Mouse (Mus musculus): Measurements from ENCODE around the gene Nrl. TPM values are rescaled to one million over a fixed set of nuclear protein-coding genes. Genes with fewer than 3 reads are reported as not detected.

Nrl gene
- total RNA-seq, 2 experiments from 2014 or later: not detected

DNA sequence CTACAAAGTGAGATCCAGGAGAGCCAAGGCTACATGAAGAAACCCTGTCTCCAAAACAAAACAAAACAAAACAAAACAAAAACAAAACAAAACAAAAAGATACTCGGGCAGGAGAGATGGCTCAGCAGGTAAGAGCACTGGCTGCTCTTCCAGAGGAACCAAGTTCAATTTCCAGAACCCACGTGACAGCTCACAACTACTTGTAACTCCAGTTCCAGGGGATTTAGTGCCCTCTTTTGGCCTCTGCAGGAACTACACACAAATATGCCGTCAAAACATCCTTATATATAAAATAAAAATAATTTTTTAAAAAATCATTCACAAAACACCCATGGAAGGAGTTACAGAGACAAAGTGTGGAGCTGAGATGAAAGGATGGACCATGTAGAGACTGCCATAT, 3.2 kb upstream of the Nrl start:
- peak; percentile 9 to 27 for DNase-seq

DNA sequence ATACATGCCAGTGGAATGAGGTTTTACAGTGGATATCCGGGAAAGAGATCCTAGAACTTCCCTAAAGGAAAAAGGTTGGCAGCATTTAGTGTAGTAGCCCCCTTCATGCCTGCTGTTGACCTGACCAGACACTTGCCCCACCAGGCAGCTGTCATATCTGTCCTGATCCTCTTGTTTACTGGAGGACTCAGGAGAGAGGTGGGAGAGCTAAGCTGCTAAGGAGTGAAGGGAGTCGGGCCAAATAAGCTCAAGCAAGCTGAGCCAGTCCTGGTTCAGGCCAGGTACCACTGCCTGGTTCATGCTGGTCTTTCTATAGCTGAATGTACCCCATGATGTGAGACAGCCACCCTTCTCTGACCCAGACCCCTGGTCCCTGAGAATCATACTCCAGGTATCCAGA, 1.9 kb upstream of the Nrl start:
- DNase-seq: no peak

DNA sequence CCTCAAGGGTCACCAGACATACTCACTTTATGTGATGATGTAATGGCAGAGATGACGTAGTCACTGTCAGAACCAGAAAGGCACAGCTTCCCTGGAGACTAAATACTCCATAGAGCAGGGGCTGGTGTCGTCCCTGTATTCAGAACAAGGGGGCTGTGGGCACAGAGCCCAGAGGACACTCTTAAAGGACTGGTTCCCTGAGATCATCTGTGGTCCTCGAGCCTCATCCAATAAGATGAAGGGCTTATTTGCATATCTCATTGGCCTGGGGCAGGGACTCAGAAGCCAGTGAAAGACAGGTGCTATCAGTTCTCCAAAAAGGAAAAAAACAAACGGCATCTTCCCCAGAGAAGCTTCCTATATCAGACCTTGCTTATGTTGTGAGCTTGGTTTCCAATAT, 719 bp downstream of the Nrl start:
- no peak for DNase-seq

DNA sequence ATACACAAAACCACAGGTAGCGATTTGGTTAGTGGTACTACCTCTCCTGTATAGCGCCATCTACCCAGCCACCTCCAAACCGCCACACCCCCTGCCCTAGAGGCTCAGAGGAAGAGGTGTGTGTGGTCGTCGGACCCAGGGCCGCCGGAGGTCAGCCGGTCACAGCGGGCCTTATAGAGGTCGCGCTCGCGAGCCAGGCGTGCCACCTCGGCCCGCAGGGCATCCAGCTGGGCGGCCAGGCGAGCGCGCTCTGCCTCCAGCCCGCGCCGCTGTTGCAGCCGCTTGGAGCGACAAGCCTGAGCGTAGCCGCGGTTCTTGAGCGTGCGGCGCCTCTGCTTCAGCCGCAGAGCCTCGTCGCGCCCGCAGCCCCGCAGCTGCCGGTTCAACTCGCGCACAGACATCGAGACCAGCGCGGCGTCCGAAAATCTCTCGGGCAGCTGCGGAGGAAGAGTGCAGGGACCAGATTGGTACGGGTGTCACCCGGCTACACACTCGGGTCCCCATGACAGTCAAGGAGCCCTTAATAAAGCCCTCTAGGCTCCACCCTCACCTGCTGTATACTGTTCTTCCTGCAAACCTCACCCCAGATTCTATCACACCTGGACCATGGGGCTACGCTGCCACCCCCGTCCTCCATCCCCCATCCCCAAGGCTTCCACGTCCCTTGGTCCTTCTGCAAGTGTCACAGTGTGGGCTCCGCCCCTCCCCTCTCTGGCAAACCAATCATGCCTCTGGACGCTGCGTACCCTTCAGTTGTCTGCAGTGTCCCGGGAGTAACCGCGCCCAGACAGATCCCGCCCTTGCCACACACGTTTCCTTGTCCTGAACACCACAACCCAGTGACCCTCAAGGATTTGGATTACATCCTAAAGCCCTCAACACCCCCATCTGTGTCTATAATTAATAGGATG, 4.1 kb downstream of the Nrl start:
- DNase-seq: peak; percentile 39 to 46

DNA sequence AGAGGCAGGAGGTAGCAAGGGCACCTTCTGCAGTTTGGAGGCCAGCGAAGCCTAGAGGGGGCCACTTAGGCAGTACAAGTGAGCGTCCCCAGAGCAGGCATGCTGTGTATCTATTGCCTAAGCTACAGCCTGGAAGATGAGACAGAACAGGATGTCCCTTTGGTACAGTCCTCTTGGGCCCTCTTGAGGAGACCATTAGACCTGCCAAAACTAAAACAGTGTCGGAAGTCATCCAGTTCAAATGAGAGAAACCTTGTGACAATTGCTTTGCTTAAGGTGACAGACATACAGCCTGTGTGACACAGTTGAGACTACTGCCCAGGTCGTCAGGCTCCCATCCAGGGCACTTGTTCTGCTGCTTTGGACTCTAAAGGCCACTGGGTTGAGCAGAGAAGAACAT, 5.2 kb downstream of the Nrl start:
- no peak for DNase-seq

DNA sequence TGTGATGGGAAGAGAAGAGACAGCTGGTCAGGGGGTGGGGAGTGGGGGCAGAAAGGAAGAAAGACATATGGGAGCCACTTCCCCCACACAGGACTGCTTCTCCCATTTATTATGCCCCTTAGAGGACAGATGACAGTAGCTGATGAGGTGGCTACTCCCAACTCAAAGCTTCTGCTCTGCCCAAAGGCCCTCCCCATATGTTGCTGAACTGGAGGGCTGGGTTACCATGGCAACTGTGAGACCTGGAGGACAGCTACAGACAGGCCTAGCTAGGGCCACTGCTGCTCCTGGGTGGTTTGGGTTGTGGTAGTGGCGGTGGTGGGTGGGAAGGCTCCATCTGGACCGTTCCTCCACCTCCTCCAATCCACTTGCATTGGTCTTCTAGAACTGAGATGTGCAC, 5.9 kb downstream of the Nrl start:
- DNase-seq: no peak

DNA sequence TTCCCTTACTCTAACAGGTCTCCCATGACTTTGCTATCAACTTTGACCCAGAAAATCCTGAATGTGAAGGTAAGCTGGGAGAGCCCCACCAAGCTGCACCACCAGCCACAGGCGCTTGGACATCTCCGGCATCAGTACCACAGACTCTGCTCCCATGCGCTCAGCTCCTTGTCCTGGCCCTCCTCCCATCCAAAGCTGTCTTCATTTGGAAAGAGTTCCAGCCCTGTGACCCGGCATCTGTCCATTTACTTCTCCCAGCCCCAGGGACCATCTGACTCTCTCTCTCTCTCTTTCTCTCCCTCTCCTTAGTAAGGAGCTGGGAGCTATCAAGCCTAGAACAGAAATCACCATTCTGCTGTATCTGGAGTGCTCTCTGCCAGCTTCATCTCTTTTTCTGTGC, 8.9 kb downstream of the Nrl start:
- no peak for DNase-seq

DNA sequence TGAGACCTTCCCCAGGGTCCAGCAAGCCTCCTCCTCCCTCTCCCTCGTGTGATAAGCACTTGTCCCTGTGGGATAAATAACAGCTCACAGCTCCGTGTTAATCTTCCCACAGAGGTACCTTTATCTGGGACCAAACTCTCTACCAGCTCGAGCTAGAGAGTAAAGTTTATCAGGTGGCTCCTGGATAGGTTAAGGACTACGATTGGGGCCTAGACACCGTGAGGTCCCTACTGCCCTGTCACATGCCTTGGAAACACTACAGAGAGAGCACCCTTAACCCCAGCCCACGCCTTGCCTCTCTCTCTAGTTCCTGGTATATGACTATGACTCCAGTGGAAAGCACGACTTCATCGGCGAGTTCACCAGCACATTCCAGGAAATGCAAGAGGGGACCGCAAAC, 10.9 kb downstream of the Nrl start:
- no peak for DNase-seq

DNA sequence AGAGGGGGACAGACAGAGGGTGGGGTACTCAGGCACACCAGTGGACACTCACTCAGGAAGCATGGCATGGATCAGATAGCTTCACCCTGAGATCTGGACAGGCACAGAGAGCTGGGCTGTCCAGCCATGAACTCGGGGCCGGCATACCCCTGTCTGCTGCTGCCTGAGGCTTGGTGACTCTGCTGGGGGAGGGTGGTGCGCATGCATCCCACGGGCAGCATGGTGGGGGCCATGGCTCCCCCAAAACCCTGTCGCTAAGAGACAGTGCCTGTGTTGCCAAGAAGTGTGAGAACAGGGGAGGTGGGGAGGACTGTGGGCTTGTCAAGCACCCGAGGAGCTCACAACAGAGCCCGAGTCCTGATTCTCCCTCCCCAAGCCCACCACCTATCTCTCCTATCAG, 13.7 kb downstream of the Nrl start:
- DNase-seq: no peak

DNA sequence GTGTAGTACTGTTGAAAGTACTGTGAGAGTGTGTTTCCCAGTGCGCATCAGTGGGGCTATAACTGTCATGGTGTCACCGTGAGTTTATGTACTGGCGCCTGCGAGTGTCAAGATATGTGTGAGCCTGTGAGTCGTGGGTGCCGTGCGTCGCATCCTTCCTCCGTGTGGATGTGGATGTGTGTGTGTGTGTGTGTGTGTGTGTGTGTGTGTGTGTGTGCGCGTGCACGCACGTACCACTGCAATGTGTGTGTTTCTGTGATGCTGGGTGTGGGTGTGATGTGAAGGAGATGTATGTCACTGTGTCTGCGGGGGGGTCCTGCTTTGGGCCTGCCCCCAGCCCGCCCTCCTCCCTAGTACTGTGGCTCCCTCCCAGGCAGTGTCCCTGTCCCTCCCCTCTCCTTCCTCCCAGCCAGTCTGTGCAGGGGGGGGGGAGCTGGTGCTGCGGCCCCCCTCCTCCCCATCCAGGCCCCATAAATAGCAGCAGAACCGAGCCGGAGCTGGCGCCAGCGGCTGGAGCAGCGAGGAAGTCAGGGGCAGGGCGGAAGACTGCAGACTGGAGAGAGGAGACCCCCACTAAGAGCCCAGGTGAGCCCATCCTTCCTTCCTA, 14.6 kb downstream of the Nrl start, which contains the start of gene Cpne6:
Gene Cpne6, plus strand, starts transcription at position 321 of the 607 bp plus-strand sequence.
- DNase-seq: no peak

DNA sequence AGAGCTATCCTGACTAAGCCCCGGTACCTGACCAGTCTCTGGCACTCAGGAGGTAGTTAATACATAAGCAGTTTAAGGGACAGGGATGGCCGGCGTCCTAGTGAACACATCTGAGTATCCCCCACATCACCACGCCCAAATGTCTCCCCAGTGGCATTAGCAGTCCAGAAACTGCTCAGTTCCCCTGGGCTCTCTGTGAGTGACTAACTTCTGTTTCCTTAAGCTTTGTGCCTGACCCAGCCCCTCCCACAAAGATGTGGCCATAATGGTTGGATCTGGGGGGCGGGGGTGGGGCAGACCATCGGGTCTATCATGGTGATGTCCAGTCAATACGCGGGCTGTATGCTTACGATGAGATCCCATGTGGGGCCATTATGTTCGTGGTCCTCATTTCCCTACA, 15.2 kb downstream of the Nrl start:
- DNase-seq: no peak

DNA sequence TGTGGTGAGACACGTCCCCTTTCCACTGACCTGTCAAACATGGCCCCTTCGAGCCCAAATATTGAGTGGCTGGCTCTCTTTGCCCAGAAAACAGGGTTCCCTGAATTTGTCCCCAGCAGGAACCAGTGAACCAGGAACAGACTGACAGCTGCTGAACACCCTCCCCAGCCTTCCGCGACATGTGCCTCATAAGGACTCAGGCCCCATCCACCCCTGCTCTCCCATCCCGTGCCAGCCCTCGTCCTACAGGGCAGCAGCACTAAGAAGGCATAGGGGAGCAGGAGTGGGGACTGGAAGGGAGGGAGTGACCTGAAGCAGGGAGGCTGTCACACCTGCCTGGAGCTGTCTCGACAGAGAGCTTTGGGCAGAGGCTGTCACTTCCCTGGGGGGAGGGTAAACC, 17.0 kb downstream of the Nrl start:
- no peak for DNase-seq

DNA sequence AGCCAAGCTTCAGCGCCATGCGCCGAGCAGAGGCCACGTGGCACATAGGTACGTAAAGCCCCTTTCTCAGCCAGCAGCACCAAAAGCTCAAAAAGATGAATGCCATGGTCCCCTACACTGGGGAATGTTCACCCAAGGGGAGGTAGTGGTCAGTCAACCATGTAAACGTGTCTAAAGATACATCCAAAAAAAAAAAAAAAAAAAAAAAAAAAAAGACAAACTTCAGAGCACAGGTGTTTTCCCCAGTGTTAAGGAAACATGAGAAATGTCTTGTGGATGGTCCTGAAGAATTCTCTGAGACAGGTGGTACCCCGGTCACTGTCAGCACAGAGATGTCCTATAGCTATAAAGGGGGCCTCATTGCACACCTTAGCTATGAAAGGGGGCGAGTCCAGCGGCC, 19.2 kb downstream of the Nrl start:
- DNase-seq: no peak

DNA sequence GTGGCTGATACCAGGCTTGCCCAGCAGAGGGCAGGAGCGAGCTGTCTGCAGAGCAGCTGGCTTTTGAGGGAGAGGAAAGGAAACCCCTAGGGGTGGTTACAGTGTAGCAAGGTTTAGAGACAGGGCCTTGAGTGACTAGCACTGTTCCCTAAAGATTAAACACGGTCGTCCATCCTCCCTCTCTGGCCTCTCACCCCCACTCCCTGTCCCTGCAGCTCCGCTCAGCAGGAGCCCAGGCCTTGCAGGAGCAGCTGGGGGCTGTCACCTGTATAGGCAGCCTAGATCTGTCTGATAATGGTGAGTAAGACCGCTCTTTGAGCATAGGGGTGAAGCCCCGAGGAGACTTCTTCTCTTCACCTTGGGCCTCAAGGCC, 27.3 kb downstream of the Nrl start:
- peak; percentile 88 to 90 for DNase-seq

DNA sequence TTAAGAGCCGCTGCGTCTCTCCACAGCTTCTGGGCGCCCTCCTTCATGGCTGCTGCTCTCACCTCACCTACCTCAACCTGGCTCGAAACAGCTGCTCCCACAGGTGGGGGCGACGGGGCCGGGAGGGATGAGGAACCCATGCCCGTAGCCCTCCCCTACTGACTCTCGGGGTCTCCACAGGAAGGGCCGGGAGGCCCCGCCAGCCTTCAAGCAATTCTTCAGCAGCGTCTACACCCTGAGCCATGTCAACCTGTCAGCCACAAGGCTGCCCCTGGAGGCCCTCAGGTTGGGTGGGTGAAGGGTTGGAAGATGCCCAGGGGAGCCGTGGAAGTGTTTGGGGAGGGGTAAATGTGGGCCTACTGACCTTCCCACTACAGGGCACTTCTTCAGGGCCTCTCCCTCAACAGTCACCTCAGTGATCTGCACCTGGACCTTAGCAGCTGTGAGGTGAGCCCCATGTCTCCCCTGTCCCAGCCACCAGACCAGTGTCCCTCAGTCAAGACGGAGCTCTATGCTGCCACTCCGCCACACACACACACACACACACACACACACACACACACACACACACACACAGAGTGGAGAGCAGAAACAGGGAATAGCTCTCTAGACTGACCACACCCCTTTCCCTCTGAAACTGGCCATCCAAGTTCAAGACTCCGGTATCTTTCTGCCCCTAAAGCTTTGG, 27.9 kb downstream of the Nrl start:
- DNase-seq: no peak

DNA sequence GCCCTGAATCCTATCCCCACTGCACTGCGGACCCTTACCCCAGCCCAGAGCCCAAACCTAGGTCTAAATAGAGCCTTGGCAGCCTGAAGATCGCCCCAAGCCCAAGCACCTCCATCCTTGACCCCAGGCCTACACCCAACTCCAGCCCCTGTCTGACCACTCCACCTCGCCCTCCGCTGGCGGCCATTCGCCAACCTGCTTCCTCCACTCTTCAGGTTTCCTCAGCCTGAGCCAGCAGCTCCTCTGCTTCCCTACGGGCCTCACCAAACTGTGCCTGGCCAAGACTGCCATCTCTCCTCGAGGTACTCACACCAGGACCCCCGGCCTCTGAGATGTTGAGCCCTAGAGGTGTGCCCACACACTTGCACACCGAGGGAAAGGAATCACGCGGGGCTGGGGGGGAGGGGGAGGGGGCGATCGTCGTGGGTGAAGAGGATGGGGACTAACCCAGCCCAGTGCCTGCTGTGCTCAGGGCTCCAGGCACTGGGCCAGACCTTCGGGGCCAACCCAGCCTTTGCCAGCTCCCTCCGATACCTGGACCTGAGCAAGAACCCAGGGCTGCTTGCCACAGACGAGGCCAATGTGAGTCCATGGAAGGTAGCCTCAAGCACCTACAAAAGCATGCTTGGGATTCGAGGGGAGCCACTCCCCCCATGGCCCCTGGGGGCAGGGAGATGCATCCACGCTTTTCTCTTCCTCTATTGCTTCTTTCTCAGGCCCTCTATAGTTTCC, 29.1 kb downstream of the Nrl start:
- no peak for DNase-seq

DNA sequence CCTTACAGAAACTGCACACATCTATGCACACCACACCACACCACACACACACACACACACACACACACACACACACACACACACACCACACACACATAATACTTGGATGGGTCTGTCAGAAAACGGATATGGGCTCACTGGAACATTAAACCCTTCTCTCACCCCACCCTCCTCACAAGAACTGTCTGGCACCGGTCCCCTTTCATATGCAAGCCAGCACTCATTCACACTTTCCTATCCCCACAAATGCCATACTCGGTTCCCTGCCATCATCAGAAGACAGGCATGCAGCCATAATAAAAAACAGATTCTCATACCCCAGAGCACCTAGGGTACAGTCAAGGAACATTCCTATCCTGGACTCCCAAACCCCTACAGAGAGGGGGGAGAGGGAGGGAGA, 32.7 kb downstream of the Nrl start:
- DNase-seq: no peak

DNA sequence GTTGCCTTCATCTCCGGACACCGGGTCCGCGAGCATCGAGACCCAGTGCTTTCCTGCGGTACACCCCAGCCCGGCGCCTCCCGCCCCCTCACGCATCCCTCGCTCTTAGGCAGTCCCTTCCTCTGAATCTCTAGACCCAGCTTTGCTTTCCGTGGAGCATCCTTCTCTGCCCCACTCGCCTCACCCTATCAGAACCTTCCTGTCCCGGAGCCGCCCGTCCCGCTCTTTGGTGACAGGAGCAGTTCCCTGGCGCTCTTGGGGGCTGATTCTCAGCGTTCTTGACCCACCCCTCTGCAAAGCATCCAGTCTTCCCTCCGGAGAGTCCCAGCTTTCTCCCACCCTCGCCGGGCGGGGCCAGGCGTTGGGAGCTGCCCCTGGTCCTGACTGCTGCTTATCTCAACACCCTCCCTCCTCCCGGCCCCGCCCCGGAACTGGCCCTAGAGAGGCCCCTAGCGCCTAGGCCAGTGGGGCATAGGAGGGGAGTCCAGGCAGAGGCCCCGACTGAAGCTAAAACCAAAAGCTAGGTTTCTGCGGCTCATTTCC, 33.4 kb downstream of the Nrl start:
- peak; percentile 70 to 83 for DNase-seq

DNA sequence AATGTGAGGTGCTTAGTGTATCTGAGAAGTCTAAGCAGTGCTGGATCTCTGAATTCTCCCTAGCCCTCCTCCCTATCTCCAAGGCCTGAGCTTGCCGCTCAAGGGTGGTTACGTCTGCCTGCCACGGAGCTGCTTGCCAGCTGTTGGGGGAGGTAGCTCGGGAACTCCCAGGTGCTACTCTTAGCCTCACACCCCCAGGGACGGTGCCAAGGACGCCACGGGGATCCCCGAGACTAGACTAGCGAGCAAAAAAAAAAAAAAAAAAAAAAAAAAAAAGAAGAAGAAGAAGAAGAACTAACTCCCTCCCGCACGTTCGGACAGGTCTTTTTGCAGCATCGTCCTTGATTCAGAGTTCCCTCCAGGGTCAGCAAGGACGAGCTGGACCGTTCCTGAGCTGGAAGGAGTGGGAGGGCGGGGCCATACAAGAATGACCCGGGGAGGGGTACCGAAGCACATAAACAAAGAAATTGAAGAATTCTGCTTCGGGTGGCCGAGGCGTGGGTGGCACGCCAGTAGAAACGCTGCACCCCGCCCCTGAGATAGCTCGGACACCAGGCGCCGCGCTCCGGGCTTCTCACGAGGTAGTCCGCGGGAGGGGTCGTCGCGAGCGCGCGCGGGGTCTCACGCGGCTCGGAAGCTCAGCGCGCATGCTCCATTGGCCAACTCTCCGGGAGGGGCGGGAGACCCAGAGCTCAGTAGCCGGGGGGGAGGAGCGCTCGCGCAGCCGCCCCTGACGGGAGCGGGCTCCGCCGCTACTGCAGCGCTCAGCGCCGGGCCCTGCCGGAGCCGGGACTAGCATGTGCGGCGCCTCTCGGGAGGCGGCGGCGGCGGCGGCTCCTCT, 34.2 kb downstream of the Nrl start, which contains the start of gene Carmil3:
Gene Carmil3, plus strand, starts transcription at position 291 of the 841 bp plus-strand sequence.
- DNase-seq: peak; percentile 67 to 80

DNA sequence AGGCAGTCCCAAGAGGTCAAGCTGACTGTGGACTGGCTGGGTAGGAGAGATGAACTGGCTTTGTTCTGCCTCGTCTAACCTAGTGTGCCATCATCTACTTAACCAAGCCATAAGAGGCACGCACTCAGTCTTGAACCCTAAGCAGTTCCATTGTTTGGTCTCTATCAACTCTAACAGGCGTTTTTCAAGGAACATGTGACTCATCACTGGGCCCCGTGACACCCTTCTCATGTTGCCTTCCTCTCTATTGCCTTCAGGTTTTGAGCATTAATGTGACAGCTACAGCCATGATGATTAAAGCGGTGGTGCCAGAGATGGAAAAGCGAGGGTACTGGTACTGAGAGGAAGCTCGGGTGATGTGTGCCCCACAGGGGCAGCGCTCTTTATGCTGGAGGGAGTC, 37.9 kb downstream of the Nrl start:
- DNase-seq: no peak

DNA sequence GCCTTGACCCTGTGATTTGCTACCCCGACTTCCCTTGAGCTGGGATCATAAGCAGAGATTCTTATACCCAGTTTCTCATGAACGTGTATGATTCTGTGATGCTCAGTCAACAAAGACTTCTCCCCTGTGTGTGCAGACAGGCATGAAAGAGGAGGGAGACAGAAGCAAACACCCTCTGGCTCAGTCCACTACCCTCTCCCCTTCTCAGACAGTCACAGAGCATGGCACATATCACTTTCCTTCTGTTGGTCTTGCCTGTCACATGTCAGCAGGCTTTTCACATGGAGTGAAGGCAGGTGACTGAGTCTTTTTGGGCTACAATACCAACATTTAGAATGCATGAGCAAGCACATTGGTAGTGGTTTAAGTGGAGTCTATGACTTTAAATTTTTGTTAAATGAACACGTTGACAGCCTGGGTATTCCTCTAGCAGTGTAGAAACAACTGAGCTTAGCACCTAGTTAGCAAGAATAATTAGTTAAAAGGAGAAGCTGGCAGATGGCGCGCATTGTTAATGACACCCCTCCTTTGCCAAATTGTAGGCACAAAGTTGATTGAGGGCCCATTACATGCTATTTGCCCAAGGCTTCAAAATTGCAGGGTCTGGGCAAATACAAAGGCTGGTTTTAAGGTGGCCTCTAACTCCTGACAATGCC, 40.2 kb downstream of the Nrl start:
- DNase-seq: no peak
